Mouse (Mus musculus) embryonic facial prominence, embryonic 14.5 days (tissue): ENCODE measurements at regions not wholly inside any gene's neighbourhood (a gene's known extent, or its start where the extent isn't known, plus 50 kb on each side); places are given as distances from the start of the nearest gene placed in this dataset.
"Not testable (repeated sequence)": the region's sequence is repeated elsewhere in the genome, so short reads cannot be mapped to it uniquely, and the experiment has no call there.

Source experiments
- ATAC-seq: fragments of 200-750 bp; cut with Nextera tagmentation; 2 replicates; pipeline ENCODE4 v1.8.0; 2017; ENCODE audit warnings: low read depth, moderate number of reproducible peaks, moderate TSS enrichment
- DNase-seq: peaks from one replicate; pipeline ENCODE4 v3.0.0-alpha.2; 2015; ENCODE audit warnings: low spot score
- H3K27ac ChIP-seq: fragments of 300-500 bp; sonication (generic); replicated peaks from 2 replicates; pipeline ENCODE4 v1.5.1; 2014; ENCODE audit warnings: low read depth, mild to moderate bottlenecking, low read length, moderate library complexity
- H3K27me3 ChIP-seq: fragments of 300-500 bp; sonication (generic); replicated peaks from 2 replicates; pipeline ENCODE4 v1.6.1; 2014; ENCODE audit warnings: low read length; ENCODE audit not compliant: control insufficient read depth, insufficient read depth
- H3K36me3 ChIP-seq: fragments of 300-500 bp; sonication (generic); 2 replicates; pipeline ENCODE4 v1.6.1; 2014; ENCODE audit warnings: low read length, mixed read lengths; ENCODE audit not compliant: control insufficient read depth, insufficient read depth
- H3K4me1 ChIP-seq: fragments of 300-500 bp; sonication (generic); 2 replicates; pipeline ENCODE4 v1.6.1; 2014; ENCODE audit warnings: antibody characterized with exemption, low read length; ENCODE audit not compliant: control insufficient read depth, insufficient read depth
- H3K4me2 ChIP-seq: fragments of 300-500 bp; sonication (generic); 2 replicates; pipeline ENCODE4 v1.6.1; 2014; ENCODE audit warnings: low read depth, mild to moderate bottlenecking, low read length, moderate library complexity, mixed read lengths
- H3K4me3 ChIP-seq: fragments of 300-500 bp; sonication (generic); 2 replicates; pipeline ENCODE4 v1.5.1; 2014; ENCODE audit warnings: low read depth, mild to moderate bottlenecking, low read length
- H3K9ac ChIP-seq: fragments of 300-500 bp; sonication (generic); 2 replicates; pipeline ENCODE4 v1.6.1; 2014; ENCODE audit warnings: low read depth, mild to moderate bottlenecking, low read length, moderate library complexity, mixed read lengths
- H3K9me3 ChIP-seq: fragments of 300-500 bp; sonication (generic); 2 replicates; pipeline ENCODE4 v1.6.1; 2016; ENCODE audit warnings: low read length; ENCODE audit not compliant: control insufficient read depth
- WGBS: fragments of 180-500 bp; shearing (Covaris S2); extraction: QIAGEN DNeasy Blood & Tissue Kit; methylation state at CpG from one replicate; pipeline ENCODE4 v1.1.7; 2014; 5-methylcytosine and 5-hydroxymethylcytosine counted together

DNA sequence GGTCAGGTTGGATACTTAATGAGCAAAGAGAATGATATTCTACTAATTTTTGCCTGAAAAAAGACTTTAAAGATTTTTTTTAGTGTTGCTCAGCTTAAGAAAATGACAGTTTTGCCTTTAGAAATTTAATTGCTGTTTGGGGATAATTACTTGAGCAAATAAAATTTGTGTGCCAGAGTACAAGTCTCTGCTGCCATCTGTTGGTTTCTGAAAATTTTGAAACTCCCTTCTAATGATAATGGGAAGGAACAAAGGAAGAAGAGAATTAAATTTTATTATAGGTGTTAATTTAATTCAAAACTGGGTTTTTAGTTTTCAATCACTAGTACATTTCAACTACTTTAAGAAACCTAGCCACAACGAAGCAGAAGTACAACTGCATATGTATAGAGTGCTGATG, 94.1 kb downstream of the Gm17521 start:
- Histone ChIP-seq H3K27ac (no peak overlapping the region), H3K36me3 (no peaks in the 10 kb centered on the region), H3K4me1 (no peaks in the 10 kb centered on the region), H3K9me3 (no peaks in the 10 kb centered on the region), H3K27me3 (no peaks in the 10 kb centered on the region), H3K4me3 (no peak overlapping the region), H3K4me2 (no peak overlapping the region), H3K9ac (no peak overlapping the region)
- DNase-seq (no peak), ATAC-seq (no peak)
- 57% methylated on average over 1 of the region's 1 CpGs for WGBS

DNA sequence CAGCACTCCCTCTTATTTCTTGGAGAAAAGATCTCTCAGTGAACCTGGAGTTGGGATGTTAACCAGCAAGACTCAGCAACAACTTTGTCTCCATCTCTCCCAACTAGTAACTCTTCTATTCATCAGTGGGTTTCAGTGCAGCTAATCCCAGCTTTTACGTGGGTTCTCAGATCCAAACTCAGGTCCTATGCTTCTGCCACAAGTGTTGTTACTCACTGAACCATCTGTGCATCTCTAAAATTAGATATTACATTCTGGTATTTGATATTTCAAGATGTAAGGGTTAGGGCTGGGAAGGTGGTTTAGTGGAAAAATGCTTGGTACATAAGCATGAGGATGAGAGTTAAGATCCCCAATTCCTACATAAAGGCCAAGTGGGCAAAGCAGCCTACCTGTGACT, 136.8 kb downstream of the Gm17521 start:
- Histone ChIP-seq H3K9ac (no peak overlapping the region), H3K4me1 (no peaks in the 10 kb centered on the region), H3K27me3 (no peaks in the 10 kb centered on the region), H3K4me2 (no peak overlapping the region), H3K9me3 (no peaks in the 10 kb centered on the region), H3K4me3 (no peak overlapping the region), H3K36me3 (no peaks in the 10 kb centered on the region), H3K27ac (no peak overlapping the region)
- ATAC-seq (no peak), DNase-seq (no peak)
- WGBS: 63% methylated on average over 1 of the region's 1 CpGs

DNA sequence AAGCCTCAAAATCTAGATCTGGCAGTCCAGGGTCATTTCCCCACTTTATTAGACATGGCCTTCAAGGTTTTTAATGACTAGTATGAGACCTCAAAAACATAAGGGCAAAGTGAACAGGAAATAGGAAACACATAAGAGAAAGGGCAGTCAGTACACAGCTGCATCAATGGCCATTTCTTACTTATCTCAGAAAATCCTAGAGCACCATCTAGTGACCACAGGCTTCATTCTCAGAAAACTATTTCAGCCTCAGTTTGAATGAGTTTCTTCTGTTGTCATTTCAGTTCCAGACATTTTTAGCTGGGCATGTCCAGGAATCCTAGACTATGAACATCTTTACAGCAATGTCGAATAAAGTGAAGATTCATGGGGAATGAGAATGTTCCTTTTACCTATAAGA, 175.0 kb downstream of the Gm17521 start:
- H3K27ac ChIP-seq: no peak overlapping the region
- no peak overlapping the region for H3K9ac ChIP-seq
- H3K36me3 ChIP-seq: no peaks in the 10 kb centered on the region
- DNase-seq: no peak
- H3K4me1 ChIP-seq: no peaks in the 10 kb centered on the region
- H3K27me3 ChIP-seq: no peaks in the 10 kb centered on the region
- no peaks in the 10 kb centered on the region for H3K9me3 ChIP-seq
- 47% methylated on average over 1 of the region's 1 CpGs for WGBS
- H3K4me3 ChIP-seq: no peak overlapping the region
- H3K4me2 ChIP-seq: no peak overlapping the region
- no peak for ATAC-seq

DNA sequence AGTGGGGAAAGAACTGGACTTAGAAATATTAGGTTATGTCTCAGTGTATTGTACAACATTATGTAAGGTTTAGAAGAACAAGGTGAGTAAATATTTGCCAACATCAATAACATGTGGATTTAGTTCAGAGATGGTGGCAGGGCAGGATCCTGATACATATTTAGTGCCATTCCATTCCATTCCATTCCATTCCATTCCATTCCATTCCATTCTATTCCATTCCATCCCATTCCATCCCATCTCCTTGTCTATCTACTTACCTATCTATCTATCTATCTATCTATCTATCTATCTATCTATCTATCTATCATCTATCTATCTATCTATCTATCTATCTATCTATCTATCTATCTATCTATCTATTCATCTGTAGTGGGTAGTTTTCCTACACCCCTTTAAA, 198.2 kb downstream of the Gm17521 start:
- not testable (repeated sequence) for H3K9ac ChIP-seq, H3K36me3 ChIP-seq, H3K27ac ChIP-seq, H3K27me3 ChIP-seq, H3K4me2 ChIP-seq, DNase-seq, H3K4me1 ChIP-seq, ATAC-seq, H3K9me3 ChIP-seq, H3K4me3 ChIP-seq

DNA sequence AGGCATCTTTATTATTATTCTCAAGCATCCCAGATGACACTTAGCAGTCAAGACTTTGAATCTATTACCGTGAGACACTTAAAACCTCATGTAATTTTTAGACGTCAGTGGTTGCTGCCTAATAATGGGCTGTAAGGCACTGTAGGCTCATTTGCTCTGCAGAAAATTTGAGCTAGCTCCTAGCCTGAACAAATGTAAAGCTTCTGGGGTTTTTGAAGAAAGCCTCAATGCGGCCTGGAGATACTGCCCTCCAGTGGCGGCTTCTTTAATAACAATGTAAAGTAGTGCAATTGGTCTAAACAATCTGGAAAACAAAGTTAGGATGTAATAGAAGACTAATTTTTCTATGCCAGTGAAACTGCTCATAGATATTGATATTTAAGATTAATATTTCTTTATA, 203.4 kb downstream of the Gm17521 start:
- WGBS: 14% methylated on average over 4 of the region's 4 CpGs
- Histone ChIP-seq H3K27ac (no peak overlapping the region), H3K9me3 (no peaks in the 10 kb centered on the region), H3K4me2 (no peak overlapping the region), H3K36me3 (no peaks in the 10 kb centered on the region), H3K27me3 (no peaks in the 10 kb centered on the region), H3K4me1 (no peaks in the 10 kb centered on the region), H3K4me3 (no peak overlapping the region), H3K9ac (no peak overlapping the region)
- DNase-seq (peak; percentile 2), ATAC-seq (no peak)
